Mouse (Mus musculus) ES-Bruce4 (cell line): ENCODE data around the gene Incenp.

Experiments
- CTCF ChIP-seq: IDR thresholded peaks from one replicate; pipeline ENCODE4 v1.8.1; 2011; ENCODE audit warnings: low read depth, low read length
- POLR2A ChIP-seq: IDR thresholded peaks from one replicate; pipeline ENCODE4 v1.8.1; 2011; ENCODE audit warnings: low read length; ENCODE audit not compliant: insufficient read depth

DNA sequence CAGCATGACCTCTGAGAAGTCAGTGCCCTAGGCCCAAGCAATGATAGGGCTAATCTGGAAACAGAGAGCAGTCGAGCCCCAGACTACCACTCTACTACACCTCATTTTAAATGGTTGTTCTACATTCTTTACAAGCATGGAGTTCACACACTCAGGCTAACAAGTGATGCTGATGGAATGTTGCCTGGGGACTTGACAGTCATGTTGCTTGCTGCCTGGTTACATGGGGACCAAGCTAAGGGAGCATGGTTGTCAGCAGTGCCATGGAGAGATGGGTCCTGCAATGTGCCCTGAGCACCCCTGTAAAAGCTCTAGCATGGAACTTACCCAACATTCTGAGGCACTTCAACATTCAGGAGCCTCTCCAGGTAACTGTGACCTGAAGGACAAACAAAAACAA is 13.0 kb downstream of the Incenp start:
- TF ChIP-seq POLR2A (no peak), CTCF (no peak)
